Mouse (Mus musculus) ovary, postnatal 10 days (tissue): ENCODE data around the gene Eno4.
A peak's percentile ranks its signal among the peaks of the same experiment; 100 is the strongest.
"Not testable (repeated sequence)": the region's sequence is repeated elsewhere in the genome, so short reads cannot be mapped to it uniquely, and the experiment has no call there.

Experiments used
- DNase-seq: peaks from one replicate; pipeline ENCODE4 v3.0.0; 2022; ENCODE audit warnings: low spot score

Eno4 gene

DNA sequence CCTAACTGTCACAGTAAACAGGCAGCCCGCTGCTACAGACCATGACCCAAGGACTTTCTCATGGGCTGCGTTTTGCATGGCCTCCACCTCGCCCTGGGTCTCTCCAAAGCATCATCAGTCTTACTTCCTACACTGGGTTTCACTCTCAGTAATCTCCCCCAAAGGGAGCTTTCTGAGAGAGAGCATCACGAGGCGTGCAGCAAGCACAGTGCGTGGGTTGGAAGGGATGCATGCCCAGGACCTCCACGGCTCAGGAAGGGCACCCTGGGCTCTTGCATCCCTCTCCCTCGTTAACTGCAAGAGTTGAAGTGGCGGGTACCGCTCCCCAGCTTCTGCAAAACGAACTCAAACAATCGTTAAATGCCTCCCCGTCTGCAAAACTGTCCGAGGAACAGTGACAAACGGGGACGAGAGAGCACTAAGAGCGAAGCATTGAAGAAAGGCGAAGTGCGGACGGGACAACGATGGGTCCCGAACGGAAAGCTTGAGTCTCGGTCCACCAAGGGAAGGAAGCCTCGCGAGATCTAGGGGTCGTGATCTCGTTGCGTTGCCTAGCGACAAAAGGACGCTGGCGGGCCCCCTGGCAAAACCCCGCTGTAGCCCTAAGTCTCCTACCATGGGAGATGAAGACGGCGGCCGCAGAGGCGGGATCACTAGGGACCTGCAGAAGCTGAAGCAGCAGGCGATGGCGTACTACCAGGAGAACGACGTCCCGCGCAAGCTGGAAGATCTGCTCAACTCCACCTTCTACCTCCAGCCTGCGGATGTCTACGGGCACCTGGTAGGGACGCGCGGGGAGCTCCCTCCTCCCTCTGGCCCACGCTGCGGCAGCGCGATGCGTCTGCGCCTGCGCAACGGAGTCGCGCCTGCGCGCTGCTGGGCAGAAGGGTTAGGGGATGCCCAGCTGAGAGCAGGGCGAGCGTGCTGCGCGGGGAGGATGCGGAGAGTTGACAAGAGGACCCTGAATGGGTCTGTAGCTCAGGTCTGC is at the start of gene Eno4, which contains the start of gene Hspa12a:
Gene Eno4 (plus strand): TSS at position 585 of the 988 bp plus-strand sequence.
Gene Hspa12a (minus strand): TSS at position 814 of the 988 bp plus-strand sequence.
- peak; percentile 98 for DNase-seq

DNA sequence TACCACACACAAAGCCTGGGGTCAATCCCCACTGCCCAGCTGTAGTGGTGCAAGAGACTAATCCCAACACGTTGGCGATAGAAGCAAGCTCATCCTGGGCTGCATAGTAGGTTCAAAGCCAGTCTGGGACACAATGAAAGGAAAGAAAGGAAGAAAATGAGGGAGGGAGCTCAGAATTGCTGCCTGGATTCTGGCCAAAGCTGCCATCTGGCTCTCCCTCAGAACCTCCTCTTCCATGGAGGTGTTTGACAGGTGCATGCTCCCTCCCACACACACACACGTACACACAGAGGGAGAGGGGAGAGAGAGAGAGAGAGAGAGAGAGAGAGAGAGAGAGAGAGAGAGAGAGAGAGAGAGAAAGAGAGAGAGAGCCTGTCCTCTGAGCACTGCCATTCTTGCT is 47.0 kb upstream of the Eno4 start:
- DNase-seq = no peak

DNA sequence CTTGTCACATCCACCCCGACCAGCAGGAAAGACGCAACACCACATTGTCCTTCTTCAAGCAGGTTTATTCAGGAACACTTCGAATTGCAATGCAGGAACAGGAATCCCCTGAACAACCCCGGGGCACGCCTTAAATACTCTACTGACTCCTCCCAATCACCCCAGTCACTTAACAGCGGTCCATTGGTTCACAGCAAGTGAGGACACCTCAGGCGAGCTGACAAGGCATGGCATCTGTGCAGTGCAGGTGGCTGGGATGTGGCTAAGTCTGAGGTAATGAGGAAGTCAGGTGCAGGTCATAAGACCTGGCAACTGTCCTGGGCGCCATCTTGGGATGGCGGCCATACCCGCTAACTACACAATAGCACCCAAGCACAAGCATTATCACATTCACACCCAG is 42.8 kb upstream of the Eno4 start:
- DNase-seq = not testable (repeated sequence)

DNA sequence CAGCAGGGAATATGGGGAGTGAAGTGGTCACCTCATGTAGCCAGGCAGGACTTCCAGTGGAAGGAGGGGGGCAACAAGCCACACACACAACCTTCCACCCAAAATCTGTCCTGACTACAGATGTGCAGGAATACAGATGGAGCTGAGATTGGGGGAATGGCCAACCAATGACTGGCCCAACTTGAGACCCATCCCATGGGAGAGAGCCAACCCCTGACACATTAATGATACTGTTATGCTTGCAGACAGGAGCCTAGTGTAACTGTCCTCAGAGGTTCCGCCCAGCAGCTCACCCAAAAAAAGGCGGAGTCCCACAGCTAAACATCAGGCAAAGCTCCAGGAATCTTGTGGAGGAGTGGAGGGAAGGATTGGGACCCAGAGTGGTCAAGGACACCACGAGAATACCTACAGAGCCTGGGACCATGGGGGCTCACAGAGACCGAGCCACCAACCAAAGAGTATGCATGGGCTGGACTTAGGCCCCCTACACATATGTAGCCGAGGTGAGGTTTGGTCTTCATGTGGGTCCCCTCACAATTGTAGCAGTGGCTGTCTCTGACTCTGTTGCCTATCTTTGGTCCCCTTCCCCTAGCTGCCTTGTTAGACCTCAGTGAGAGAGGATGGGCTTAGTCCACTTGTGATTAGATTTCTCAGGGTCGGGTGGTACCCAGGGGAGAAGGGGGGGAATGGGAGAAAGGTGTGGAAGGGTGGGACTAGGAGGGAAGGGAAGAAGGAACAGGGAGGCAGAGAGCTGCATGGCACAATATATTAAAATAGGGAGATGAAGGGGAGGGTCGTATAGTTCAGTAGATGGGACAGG is 39.9 kb upstream of the Eno4 start:
- no peak for DNase-seq

DNA sequence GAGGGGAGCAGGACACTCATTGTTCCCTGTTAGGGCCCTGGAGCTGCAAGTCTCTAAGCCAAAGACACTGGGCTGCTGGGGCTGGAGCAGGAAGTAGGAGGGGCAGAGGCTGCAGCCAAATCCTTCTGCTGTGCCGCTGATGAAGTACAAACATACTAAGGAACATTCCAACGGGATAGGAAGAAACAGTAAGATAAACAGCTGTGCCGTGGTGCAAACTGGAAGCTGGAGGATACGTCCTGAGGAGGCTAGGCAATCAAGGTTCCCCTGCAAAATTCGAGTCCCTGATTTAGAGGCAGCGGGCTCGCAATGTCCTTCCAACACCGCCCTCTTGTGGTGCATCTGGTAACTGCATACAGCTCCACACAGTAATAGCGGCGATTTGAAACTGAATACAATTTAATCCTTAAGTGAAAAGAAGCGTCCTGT is 39.3 kb upstream of the Eno4 start:
- peak; percentile 86 for DNase-seq

DNA sequence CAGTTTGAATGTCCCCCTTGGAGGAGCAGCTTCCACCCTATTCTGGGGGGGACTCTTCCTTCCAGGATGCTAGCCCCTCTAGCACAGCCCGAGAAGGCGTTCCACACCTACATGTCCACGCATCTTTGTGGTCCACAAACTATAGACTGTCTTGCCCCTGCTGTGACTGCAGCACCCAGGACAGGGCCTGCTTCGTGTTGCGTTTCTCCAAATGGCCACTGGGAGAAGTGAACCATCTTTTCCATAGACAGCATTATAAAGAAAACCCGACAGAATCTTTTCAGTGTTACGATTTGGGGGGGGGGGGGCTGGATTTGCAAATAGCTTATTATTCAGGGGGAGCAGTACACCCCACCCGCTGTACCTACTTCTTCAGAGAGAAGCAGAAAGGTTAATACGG is 36.5 kb upstream of the Eno4 start:
- DNase-seq = no peak

DNA sequence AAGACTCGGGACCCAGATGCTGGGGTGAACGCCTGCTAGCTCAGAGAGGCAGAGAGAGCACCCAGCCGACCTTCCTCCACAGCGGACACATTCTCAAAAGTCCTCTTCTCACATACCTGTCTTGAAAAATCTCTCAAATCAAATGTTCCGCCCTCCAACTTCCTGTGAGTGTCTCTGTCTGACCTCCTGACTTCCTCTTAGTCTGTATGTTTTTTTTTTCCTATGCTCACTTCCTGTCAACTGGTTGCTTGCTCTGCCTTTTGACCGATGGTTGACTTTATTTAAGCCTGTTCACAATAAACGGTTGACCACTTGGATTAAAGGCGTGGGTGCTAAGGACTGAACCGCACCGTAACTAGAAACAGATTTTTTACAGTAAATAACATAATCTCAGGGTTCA is 35.2 kb upstream of the Eno4 start:
- DNase-seq = no peak

DNA sequence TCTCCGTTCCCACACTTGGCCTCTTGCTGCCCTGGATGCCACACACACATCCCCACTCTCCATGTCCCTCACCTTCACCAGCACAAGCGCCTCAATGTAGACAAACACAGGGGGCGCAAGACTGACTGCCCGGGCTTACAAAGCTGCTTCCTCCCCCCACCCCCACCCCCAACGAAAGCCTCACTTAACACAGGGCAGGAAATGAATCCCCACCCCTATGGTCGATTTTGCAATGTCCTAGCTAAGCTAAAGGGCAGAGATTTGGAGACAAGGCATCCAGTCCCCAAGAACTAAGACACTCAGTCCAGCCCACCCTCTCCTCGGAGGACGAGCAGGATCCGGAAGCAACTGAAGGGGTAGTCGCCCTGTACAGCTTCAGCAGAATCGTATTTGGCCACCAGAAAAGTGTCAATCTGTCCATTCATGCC is 32.3 kb upstream of the Eno4 start:
- DNase-seq = no peak

DNA sequence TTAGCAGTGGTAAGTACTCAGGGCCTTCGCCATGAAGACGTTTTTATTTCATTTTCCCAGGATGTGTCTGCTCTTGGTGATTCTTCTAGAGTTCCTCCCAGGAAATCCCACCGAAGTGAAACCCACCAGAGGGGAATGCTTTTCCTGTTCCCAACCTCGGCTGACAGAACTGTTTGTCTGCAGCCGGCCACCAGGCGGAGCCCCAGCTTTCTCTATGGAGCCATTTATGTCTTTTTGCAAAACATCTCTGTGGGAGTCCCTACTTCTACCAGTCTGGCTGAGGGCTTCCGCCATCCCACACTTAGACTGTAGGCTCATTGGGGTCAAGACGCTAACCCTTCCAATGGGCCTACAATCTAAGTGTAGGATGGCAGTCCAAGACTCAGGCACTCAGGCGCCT is 31.8 kb upstream of the Eno4 start:
- DNase-seq = peak; percentile 45

DNA sequence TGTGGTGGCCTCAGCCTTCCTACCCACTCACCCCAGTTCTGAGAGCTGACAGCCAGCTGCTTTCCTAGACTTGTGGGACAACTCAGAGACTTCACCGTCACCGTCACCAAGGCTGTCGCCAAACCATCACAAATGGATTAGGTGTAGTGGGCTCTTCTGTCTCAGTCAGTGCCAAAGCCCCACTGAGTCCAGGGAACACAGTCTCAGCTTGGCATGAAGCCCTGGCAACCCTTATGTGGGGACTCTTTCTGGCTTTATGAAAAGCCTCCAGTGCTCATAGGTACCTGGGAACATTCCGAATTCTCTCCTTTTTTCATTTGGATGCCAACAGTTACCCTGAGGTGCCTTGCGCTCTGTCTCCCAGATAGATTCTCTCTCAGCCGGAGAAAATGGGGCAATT is 29.9 kb upstream of the Eno4 start:
- DNase-seq = no peak

DNA sequence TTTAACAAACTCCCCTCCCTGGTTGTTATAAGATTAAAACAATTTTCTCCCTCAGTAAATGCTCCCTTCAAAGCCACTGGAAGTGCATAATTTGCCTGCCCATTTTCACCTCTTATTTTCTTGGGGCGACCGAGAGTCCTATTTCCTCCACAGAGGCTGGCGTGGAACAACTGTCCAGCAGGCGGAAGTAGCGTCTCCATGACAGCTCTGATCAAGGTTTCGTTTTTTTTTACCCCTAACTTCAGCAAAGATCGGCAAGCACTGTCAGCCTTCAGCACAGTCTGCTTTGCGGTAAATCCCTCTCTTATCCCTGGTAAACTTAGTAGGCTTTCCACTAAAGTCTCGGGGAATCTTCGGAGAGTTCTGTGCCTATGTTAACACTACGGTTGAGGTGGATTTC is 24.6 kb upstream of the Eno4 start:
- DNase-seq = no peak

DNA sequence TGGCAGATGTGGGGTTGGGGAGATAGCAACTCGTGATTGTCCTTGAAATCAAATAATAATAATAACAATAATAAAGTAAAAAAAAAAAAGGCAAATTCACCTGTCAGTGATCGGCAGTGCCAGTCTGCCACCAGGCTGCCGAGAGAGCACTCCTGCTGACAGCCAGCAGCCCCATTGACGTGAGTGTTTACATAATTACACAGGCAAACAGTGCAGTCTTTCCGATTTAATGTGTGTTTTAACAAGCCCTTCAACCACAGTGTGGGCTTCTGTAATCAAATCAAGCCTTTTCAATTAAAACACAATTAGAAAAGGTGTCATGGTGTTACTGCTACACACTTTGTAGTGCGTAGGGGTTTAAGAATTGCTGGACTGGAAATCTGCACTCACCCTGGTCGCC is 24.1 kb upstream of the Eno4 start:
- no peak for DNase-seq

DNA sequence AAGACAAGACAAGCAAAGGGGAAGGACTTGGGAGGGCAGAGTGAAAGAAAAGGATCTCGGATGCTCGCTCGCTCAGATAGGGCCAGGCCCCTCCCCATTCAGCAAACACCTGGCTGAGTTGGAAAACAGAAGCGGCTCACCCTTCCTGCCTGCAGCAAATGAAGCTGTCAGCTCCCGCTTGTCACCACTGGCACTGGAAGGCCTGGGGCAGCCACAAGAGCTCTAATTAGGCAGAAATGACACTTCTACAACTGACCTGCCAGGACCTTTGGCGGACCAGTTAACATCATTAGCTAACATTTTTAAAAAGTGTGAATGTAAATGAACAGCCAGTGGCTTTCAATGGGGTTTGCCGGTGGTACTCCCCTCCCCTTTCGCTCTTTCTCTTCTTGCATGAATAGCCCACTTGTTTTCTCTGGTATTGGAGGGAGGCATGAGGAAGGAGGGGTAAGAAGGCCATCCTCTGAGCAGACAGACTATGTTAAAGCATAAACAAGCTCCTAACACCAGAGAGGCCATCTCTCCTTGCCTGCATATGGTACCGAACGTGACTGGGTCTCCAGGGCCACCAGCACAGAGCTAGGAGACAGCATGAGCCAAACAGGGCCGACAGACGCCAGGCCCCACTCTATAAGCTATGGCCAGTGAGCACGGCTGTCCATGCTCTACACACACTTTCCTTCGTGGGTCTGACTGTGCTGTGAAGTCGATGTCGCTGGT is 12.0 kb upstream of the Eno4 start:
- no peak for DNase-seq

DNA sequence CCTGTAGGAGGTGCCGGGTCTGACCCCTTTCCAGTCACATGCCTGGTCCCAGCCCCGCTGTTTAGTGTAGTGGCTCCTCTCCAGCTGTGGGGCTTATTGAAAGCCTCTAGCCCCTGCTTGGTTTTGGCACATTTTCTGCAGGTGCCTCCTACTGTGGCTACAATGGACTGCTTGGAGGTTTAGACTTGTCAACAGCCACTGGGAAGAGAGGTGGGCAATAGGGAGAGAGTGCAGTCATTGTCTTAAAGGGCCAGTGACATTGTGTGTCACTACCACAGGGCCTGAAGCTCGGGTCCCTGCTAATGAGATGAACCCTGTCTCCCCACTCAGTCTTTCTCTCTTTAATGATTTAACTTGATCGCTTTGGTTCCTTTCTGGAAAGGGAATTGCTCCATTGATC is 10.2 kb upstream of the Eno4 start:
- no peak for DNase-seq

DNA sequence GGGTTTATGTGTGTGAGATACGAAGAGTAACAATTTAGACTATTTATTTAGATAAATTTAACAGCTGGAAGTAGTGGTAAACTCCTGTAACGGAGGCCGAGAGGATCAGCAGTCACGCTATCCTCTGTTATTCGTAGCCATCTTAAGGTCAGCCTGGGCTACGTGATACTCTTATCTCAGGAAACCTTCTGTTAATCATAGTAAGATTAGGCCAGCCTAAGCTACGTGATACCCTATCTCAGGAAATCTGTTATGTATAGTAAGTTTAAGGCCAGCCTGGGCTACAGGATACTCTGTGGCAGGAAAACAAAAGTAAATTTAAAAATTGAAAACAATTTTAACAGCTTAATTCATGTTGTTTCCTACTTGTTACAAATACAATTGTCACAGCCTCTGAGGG is 2.7 kb downstream of the Eno4 start:
- DNase-seq = no peak

DNA sequence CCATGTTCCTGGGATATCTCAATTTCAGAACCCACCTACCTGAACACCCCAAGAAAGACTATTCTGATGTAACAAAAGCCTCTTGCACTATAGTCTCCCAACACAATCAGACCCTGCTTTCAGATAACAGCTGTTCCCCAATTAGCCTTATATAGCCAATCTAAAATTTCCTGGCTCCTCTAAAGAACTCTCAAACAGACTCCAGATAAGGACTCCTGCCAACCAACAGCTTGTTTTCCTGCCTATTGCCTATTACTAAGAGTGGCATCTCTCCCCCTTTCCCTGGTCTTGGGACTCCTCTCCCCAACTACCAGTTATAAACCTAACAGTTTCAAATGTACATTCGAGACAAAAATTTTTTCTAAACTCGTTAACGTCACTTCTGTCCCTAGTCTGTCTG is 8.3 kb downstream of the Eno4 start:
- no peak for DNase-seq

DNA sequence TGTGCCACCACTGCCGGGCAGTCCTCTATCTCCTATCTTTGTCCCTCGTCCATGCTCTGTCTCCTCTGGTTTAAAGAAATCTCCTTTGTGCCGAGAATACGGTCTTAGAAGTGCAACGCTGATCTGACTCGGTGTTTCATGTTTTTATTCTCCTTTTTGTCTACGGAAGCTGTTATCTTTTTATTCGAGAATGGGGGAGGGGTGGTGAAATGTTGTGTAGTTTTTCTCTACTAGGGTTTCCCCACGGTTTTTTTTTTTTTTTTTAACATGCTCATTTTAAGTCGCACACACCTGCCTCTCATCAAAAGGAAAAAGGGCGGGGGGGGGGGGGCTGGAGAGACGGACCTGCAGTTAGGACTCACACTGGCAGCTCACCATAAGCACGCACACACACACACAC is 9.0 kb downstream of the Eno4 start:
- DNase-seq = no peak

DNA sequence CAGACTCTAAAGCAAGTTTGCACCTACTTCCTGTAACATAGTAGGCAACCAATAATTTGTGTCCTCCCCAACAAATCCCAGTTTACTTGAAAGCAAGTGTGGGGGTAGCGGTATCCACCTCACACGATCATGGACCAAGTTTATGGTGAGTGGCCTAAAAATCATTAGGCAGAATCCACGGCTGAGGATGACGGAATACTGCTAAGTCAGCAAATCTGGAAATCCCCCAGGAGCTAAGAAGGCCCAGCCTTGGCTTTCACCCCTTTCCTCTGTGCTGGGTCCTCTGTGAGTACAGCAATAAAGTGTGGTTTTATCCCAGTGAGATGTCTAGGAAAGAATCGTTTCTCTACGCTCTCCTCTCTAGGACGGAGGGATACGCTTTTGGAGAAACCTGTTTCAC is 11.6 kb downstream of the Eno4 start:
- DNase-seq = no peak

DNA sequence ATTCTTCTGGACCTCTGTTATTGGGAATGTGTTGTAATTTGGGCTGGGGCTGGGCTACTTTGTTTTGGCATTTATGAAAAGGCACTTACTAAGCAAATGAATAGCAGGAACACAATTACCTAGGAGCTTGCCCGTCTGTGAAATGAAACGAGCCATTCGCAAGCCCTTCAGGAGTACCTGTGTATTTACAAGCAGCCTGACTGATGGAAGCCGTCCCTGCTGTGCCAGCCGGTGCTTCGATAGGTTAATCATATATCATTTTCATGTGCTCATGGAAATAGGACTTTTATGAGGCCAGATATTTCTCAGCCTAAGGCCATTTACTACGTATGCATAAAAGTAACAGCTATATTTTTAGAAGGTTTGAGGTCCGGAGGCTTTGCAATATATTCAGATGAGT is 19.8 kb downstream of the Eno4 start:
- DNase-seq = no peak

DNA sequence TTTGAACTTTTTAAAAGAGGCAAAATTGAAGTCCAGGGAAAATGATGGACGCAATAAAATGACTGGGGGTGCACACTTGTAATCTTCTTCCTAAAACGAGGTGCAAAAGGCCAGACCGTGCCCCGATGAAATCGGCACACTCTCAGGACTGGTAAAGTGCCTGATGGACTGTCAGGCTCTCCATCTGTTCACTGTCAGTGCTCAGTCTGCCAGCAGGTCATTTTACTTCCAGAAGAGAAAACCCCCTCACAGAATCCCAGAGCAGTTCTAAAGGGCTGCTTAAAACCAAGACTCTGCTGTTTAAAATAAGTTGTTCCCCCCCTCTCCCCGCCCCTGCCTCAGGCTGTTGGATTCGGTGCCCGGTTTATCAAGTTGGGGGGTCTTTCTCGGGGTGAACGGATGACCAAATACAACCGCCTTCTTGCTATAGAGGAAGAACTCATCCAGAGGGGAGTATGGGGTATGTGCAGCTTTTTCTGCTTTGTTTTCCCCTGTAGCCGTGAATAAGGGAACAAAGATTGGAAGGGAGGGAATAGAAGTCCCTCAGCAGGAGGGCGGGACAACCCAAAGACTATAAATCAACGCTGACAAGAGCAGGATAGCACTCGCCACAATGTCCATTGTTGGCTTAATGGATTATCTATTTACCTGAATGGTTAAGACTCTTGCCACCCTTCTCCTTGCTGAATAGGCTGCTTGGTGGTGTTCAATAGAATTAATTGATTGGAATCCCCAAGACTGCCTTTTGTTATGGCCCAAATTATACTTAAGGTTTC is 25.7 kb downstream of the Eno4 start:
- no peak for DNase-seq

DNA sequence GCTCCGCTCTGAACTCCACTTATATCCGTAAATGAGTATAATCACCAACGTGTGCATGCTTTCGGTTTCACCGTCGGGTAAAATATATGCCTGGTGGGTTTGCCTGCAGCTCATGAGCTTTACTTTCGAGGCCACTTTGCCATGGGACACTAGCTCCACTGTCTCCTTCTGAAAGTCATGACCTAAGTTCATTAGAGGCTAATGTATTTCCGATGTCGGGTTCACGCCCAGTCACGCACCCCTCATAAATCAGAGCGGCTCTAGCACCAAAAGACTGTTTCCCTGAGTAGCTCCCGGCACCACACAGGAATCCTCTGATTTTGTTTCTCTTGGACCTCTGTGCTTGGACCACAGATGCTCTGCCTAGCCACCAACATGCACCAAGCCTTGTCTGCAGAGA is 27.6 kb downstream of the Eno4 start:
- no peak for DNase-seq

DNA sequence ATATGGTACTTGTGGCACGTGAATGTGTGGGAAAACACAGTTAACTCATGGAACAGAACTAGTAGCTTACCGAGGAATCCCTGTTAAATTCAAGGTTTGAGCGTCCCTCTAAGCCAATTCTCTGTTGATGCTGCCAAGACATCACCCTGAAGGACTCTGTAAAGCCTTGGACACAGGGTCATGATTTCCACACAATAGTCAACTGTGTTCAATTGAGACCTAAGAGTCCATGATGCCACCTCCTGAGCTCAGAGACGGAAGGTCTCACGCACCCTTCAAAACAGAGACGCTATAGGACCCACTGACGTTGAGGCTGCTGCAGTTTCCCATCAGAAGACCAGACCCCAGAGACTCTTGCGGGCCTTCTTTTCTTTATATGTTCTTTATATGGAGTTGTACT is 30.9 kb downstream of the Eno4 start:
- DNase-seq = no peak
